Mouse (Mus musculus): ENCODE data around the gene Gpatch8.
A peak's percentile ranks its signal among the peaks of the same experiment; 100 is the strongest.

Gpatch8 gene

DNA sequence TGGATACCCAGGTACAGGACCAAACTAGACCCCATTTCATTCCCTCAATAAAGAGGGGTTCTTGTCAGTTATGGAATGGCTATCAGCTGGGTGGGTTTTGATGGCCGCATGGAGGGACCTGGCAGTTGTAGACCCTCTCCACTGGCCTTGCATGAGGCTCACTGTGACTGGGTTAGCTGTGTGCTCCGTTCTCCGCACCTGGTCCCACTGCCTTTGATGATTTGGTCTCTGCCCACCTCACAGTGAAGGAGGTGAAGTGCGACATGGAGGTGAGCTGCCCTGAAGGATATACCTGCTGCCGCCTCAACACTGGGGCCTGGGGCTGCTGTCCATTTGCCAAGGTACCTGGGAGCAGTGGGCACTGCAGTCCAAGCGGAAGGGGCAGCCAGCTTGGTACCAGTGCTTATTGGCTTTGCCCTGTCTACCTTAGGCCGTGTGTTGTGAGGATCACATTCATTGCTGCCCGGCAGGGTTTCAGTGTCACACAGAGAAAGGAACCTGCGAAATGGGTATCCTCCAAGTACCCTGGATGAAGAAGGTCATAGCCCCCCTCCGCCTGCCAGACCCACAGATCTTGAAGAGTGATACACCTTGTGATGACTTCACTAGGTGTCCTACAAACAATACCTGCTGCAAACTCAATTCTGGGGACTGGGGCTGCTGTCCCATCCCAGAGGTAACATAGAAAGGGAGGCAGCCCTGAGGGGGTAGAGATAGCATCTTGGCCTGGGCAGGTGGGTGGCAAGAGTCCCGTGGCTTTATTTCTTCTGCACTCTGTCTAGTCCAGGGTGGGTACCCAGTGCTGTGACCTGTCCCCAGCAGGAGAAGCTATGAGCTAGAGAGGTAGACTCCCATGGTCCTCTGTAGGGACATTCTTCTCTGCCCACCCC is 121.1 kb downstream of the Gpatch8 start:
- DNase-seq (ENCODE audit: low read depth, low spot score), result no peak

GRCm38 (mm10) chr11:102434406-102434805 is 121.8 kb downstream of the Gpatch8 start:
- peak; percentile 79 for DNase-seq (ENCODE audit: low read depth, low spot score)

- no peak for DNase-seq (ENCODE audit: low read depth, low spot score)
These were observed 122.3 kb downstream of the Gpatch8 start for GRCm38 (mm10) chr11:102433866-102434265.

- no peak for DNase-seq (ENCODE audit: low read depth, low spot score)
These were observed 123.3 kb downstream of the Gpatch8 start for GRCm38 (mm10) chr11:102432896-102433295.

DNA sequence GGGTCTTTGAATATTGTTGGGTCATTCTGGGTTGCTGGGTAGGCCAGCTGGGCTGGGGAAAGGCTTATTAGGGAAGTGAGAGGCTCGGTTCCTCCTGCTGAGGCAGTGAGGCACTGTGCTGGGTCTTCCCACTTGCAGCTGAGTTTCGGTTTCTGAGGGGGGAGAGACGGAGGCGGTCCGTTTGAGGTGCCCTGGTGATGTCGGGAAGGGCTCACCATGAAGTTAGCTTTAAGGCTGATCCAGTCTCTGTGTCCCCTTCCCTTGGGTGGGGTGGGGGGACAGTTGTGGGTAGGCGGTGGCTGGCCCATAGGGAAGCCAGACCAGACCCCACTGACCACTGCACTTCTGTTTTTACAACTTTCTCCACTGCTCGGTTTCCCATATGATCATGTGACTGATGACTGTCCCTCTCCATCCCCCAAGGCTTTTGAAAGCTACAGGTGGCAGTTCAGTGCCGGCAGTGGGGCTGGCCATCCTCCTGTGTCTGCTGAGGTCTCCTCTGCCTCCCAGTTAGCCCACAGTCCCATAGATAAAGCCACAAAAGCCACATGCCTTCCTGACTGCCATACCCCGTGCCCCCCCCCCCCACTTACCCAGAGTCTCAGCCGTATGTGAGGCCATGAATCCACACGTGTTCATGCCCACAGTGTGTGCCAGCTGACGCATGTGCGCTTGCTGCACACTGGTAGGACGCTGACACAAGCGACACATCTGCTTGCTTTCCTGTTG is 123.9 kb downstream of the Gpatch8 start:
- DNase-seq (ENCODE audit: low read depth, low spot score), result no peak

DNA sequence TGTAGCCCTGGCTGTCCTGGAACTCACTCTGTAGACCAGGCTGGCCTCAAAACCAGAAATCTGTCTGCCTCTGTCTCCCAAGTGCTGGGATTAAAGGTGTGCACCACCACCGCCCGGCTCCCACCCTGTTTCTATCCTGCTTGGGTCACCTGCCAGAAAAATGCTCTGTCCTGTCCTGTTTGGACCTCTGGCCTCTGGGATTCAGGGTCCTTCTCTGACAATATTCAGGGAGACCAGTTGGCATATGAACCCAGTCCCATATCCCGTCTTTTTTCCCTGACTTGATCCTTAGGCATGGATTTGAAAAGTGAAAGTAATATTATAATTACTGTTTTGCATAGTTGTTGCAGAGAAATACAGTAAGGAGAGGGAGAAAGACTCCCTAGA is 124.5 kb downstream of the Gpatch8 start:
- DNase-seq (ENCODE audit: low read depth, low spot score), result no peak

GRCm38 (mm10) chr11:102431018-102431645 is 125.1 kb downstream of the Gpatch8 start:
- DNase-seq (ENCODE audit: low read depth, low spot score), result peak; percentile 78

DNA sequence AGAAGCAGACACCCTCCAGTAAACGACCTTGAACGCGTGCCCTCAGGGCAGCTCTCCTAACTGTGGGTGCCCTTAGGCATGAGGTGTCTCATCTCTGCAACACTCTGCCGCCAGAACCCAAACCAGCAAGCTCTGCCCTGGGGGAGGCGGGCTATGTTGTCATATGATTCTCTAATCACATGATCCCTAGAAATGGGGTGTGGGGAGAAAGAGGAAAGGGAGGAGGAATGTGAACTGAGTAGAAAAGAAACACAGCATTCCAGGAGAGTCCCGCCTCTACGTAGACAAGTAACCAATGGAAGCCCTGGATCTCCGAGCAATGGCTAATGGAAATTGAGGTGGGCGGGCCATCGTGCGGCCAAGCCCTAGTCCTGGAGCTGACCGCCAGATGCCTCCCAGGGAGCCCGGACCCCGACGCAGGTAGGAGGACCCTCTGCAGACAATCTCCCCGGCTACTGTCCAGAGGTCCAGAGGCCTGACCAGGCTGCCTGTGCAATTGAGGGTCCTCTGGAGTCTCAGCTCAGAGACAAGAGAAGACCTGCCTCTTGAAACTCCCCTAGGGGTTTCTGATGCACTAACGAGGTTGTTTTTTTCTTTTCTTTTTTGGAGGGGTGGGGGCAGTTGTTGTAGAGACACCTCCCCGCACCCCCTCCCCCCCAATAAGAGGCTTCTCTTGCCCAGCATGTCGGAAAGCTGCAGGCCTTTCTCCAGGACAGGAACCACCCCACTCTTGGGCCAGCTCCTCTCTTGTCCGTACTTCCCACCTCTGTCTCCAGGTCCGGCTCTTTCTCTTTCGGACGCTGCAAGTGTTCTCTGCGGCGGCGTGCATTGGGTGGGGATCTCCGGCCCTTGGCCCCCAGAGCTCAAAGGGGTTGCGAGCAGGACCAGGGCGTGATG is 125.8 kb downstream of the Gpatch8 start, which contains the start of gene Grn:
Grn (plus strand) TSS at position 195 of the 897 bp plus-strand sequence.
- peak; percentile 83 for DNase-seq (ENCODE audit: low read depth, low spot score)

- no peak for DNase-seq (ENCODE audit: low read depth, low spot score)
These were observed 126.6 kb downstream of the Gpatch8 start for GRCm38 (mm10) chr11:102429551-102429950.

- no peak for DNase-seq (ENCODE audit: low read depth, low spot score)
These were observed 127.1 kb downstream of the Gpatch8 start for GRCm38 (mm10) chr11:102428981-102429540.

Data from embryo, embryonic 11.5 days (tissue).